Mouse (Mus musculus) left cerebral cortex, postnatal 10 days (tissue): ENCODE results near the gene Zbtb32. TPM values are rescaled to one million over a fixed set of nuclear protein-coding genes. Genes with fewer than 3 reads are reported as not detected.

Experiments used
- DNase-seq, 2 experiments: peaks; one replicate each; pipeline ENCODE4 v3.0.0; 2021 to 2022; ENCODE audit warnings: low spot score in 2 of 2, mixed read lengths in 1 of 2; ENCODE audit errors: extremely low spot score in 1 of 2
- intact Hi-C: fragments of 180-260 bp; cut with DNase I; formaldehyde crosslinking; loops from one replicate; pipeline ENCODE4 v1.15.1; 2025
- total RNA-seq, 2 experiments: library from RNA; stranded (reverse); gene quantifications; 2 replicates each; pipeline ENCODE4 v1.2.3; 2021

The Zbtb32 gene
- total RNA-seq, 2 experiments from 2014 or later: not detected

DNA sequence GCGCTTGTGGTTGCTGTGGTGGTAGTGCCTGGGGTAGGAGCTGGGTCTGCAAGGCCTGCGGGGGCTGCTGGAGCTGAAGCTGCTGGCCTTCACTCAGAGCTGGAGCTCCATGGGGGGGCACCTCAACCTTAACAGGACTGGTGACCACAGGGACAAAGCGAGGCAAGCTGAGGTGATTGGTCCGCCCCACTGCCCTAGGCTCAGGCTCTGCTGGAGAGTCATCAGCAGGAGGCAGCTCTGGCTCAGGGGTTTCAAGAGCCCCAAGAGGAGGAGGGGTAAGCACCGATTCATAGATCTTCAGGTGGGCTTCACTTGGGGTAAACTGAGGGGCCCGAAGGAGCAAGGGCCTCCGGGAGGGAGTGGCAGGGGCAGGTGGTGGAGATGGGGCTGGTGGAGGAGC is 13.5 kb downstream of the Zbtb32 start:
- intact Hi-C loops: no loop called here
- DNase-seq: no peak

DNA sequence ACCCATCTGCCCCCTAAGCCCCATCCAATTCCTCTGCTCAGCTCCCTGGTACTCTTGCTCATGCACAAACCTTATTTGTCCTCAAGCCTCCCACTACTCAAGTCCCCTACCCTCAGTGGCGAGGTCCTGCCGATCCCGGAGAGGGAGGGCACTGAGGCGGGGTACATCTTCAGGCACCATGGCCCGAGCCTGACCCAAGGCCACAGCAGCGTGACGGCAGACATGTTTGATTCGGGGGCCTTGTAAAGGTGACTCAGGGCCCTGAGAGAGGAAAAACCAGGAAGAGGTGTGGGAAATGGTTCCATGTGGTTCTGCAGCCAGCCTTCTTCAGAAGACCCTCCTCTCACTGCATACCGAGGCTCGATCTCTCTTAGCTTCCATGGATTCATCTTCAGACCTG is 14.4 kb downstream of the Zbtb32 start:
- intact Hi-C loops: no loop called here
- DNase-seq: no peak

DNA sequence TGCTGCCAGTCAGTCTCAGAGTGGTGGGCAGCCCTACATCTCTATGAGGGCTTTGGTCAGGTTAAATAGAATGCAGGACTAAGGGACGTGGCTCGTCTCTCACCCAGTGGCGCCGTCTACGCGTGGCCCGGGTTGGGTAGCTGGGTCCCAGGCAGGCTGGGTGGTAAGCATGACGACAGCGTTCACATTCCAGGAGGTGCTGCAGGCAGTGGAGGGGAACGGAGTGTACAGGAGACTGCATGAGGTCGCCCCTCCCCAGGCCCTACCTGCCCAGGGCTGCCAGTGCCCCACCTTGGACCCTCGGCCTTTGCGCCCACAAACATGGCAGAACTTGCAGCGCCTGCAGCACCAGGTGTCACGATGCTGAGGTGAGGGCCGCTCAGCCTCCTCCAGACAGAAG is 17.2 kb downstream of the Zbtb32 start:
- intact Hi-C loops: no loop called here
- no peak for DNase-seq

DNA sequence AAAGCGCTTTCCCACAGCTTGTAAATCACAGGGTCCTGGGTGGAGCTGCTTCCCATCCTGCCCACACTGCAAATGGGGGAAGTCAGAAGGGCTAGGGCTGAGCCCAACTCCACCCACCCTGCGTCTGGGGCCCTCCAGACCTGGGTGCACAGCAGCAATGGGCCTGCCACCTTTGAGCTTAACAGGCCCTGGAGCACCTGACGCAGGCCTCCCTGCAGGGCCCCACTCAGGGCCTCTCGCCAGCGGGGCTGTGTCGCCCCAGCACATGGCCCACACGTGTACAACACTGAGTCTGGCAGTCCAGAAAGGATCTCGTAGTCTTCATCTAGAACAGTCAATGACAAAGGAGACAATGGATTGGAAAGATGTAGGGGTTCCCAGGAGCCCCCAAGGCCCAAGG is 18.8 kb downstream of the Zbtb32 start:
- DNase-seq: no peak
- intact Hi-C loops: no loop called here

DNA sequence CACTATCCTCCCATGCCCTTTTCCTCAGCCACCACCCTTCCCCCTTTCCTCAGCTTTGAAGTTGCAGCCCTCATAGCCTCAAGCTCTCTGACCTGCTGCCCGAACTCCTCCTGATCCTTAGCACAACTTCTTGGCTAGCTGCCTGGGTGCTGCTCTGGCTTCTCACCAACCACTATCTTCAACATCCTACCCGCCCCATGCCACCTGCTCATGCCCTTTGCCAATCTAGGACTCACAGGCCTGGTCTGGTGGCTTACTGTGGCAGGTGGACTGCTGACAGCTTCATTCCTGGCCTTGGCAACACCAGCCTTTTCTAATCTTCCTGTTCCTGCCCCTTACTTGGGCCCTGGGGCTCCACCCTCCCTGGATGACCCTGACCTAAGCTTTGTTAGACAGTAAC is 25.7 kb downstream of the Zbtb32 start:
- DNase-seq: no peak
- intact Hi-C loops: no loop called here

DNA sequence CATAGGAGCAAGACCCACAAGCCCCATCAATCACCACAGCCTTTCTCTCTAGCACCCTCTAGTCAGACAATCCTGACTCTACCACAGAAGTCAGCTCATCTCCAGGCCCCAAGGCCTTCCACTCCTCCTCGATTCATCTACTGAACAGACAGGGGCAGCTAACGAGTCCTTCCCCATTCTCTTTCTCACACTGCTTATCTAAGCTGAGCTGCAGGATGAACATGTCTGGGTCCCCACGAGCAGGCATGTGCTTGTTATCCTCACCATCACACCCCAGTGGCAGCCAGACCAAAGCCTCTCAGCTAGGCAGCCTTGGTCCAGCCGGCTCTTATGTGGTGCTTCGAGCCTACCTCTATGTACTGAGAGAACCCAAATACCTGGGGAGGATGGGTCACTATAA is 26.3 kb downstream of the Zbtb32 start:
- DNase-seq: no peak
- intact Hi-C loops: no loop called here

DNA sequence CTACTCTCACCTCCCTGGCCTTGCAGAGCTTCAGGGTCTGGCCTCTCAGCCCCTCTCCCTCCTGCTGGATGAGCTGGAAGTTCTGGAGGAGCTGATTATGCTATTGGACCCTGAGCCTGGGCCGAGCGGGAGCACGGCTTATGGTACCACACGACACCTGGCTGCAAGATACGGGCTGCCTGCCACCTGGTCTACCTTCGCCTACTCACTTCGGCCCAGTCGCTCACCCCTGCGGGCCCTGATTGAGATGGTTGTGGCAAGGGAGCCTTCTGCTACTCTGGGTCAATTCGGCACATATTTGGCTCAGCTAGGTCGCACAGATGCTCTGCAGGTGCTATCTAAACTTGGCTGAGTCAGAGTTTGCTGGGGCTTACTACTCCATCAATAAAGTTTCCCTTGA is 31.2 kb downstream of the Zbtb32 start:
- intact Hi-C loops: no loop called here
- DNase-seq: no peak

DNA sequence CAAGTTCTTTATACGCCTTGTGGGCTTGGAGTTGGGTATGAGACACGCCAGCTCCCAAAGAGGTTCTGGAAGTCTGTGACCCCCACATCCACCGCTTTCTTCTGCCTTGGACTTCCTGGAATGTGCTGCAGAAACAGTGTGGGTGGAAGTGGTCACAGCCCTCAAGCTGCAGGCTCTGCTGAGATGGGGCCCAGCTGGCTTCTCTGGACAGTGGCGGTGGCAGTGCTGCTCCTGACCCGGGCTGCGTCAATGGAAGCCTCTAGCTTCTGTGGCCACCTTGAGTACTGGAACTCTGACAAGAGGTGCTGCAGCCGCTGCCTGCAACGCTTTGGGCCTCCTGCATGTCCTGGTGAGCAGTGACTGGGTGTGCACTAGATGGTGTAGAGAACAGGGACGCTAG is 32.7 kb downstream of the Zbtb32 start:
- DNase-seq: no peak
- intact Hi-C loops: no loop called here

DNA sequence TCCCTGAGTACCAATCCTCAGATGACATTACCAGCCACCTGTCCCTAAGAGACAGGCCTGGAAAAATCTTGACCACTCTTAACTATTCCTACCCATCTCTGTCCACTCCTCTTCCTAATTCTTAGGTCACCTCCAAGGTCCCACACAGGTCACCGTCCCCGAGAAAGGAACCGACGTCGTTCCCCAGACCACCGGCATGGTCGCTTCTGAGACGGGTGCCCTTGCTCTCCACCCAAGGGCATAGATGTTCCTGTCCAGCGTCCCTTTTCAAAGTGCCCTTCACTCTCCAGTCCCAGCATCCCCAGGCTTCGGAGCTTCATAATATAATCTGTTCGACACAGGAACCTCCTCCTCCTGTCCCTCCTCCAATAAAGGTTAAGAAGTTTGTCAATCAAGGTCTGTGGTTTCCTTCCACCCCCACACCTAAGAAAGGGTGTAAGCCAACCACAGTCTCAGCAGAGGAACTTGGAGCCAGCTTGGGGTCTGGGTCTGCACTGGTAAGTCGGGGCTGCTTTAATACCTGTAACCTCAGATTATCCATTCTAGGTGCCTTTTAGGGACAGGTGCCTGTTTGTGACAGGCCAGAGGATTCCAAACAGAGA is 33.6 kb downstream of the Zbtb32 start, which contains the start of gene Igflr1:
Igflr1 (plus strand) TSS at position 458 of the 602 bp plus-strand sequence.
- no peak for DNase-seq
- intact Hi-C loops: no loop called here

DNA sequence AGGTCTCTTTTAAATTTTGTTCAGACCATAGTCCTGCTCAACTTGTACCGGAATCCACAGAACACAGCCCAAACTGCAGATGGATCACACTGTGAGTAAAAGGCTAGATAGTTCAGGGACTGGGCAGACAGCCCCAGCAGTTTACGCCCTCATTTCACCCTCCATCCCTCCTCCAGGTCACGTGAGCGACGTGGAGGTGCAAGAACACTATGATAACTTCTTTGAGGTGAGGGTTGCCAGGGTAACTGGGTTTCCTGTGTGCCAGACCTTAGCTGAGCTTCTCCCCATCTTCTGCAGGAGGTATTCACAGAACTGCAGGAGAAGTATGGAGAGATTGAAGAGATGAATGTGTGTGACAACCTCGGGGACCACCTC is 34.8 kb downstream of the Zbtb32 start:
- no peak for DNase-seq
- intact Hi-C loops: no loop called here

DNA sequence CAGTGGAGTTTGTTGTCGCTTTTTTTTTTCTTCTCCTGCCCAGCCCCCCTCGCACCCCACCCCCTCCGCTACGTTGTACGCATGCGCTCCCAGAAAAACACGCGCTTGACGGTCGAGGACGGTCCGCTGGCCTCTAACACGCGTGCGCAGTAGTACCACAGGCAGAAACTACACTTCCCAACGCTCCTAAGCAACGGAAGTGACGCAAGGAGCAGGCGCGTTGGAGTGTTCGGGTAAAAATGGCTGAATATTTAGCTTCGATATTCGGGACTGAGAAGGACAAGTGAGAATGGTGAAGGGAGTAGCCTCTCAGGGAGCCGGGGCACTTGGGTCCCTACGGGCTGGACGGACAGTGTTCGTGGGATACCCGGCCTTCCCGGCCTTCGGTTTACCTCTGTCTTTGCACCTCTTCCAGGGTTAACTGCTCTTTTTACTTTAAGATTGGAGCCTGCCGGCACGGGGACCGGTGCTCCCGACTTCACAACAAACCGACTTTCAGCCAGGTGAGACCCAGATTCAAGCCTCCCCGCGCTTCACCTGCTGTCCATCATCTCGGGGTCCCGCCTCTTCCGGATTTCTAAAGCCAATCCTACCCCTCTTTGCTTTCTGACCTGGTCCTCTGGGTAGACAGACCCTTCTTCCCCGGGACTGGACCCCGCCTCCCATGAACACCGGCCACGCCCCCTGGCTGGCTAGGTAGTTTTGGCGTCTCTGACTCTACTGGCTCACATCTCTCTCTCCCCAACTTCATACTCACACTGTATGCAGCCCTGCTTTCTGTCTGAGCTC is 35.4 kb downstream of the Zbtb32 start, which contains the start of the genes U2af1l4, Gm49396 and Psenen:
U2af1l4 (plus strand) TSS at position 185 of the 789 bp plus-strand sequence.
Gm49396 (plus strand) TSS at position 228 of the 789 bp plus-strand sequence.
Psenen (minus strand) TSS at position 511 of the 789 bp plus-strand sequence.
- DNase-seq: peak; percentile 96 to 98
- intact Hi-C loops: no loop called here

DNA sequence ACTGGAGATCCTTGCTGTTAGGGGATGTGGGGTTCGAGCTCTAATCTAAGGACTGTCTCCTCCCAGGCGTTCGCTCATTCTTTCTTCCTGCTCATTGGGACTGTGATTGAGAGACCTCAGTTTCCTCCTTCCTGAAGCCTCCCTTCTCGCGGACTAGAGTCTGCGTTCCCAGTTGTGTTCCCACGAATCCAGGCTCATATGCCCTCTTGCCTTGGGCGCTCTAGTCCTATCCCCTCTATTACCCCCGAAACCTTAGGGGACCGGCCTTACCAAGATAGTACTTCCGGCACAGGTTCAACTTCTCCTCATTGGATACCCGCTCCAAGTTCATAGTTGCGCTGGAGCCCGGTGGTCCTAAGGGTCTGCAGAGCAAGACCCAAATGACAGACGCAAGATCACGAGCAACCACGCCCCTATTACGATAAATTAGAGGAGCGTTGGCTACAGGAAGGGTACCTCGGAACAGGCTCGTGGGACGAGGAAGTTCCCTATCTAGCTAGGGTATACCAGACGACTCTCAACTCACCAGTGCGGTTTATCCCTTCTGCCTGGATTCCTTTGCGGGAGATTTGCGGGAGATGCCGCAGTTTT is 36.1 kb downstream of the Zbtb32 start:
- intact Hi-C loops: no loop called here
- DNase-seq: peak in 1 of 2 experiments; percentile 37

DNA sequence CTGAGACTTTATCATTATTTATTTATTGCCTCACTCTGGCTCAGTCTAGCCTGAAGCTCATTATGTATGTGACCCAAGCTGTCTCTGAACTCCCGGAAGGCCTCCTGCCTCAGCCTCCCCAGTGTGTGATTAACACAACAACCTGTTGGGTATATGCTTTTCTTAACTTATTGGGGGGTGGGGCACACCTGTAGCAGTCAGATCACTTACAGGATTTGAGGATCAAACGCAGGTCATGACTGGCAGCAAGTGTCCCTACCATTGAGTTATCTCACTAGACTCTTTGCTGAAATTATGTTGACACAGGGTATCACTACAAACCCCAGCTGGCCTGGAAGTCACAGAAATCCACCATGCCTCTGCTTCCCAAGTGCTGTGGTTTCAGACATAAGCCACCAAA is 38.4 kb downstream of the Zbtb32 start:
- intact Hi-C loops: no loop called here
- DNase-seq: no peak

DNA sequence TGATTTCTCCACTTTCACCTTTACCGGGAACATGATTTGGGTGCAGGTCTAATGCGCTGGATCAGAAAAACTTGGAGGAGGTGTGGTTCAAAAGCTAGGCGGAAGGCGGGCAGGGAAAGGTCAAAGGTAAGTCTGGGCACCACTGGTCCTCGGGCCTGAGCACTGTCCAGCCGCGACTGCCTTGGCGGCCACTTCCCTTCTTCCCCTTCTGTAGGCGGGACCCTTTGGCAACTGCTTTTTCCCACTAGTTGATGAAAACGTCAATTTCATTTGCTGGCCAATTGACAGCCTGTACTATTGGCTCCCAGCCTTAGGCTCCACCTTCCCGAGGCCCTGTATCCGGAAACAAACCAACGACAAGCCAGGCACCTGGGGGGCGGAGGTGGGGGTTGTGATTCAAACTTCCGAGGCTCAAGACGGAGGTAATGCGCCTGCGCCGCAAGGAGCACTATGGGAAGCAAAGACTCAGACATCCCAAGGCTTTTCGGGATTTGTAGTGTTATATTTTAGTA is 39.2 kb downstream of the Zbtb32 start, which contains the start of gene Lin37:
Lin37 (minus strand) TSS at position 396 of the 512 bp plus-strand sequence.
- intact Hi-C loops: no loop called here
- peak; percentile 98 to 99 for DNase-seq

DNA sequence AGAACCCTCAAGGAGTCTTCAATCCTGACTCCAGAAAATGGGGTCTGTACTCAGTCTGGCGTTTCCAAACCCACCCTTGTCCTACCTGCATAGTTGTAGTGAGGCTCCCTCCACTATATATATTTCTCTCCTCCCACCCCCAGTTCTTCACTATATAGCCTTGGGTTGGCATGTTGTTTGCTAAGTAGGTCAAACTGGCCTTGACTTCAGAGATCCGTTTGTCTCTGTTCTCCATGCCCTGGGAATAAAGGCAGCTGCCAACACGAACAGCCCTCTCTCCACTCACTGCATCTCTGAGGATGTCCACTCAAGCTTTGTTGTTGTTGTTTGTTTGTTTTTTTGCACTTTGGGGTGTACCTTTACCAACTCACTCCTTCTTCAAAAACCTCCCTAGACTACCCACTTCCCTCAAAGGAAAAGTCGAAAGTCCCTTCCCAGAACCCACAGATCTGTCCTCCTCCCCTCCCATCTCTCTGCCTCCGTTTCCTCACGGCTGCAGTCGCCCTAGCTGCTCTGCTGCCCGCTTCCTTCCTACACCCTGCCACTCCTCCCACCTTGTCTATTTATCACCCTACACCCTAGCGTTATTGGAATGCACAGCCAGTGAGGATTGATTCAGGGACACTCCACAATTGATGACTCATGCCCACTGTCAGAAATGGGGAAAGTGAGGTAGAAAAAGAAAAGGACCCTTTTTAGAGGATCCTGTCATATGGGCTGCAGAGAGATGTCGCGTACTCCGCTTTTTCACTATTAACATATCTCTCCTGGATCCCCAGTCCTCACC is 39.9 kb downstream of the Zbtb32 start:
- intact Hi-C loops: no loop called here
- DNase-seq: no peak

DNA sequence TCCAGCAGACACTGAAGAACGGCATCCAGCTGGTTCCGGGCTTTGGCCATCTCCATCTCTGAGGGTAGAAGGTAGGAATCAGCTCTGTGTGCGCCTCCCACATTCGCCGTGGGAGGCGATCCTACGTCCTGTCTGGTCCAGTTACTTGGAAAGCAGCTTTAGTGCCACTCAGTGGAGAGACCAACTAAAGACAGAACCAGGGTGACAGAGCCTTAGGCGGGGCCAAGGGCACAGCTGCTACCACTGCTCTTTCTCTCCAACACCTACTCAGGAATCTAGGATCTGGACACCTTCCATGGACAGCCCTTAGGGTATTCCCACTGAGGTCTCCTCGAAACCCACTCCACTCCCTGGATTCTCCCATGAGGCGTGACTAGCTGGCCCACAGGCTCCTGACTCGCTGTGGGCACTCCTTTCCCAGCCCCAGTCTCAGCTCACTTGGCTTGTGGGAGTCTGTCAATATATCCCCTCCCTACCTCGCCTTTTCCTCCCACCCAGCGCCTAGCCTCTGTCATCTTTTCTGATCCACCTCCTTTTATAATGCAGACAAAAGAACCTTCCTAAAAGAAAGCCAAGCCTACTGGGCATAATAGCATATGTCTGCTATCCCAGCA is 40.7 kb downstream of the Zbtb32 start:
- no peak for DNase-seq
- intact Hi-C loops: no loop called here

DNA sequence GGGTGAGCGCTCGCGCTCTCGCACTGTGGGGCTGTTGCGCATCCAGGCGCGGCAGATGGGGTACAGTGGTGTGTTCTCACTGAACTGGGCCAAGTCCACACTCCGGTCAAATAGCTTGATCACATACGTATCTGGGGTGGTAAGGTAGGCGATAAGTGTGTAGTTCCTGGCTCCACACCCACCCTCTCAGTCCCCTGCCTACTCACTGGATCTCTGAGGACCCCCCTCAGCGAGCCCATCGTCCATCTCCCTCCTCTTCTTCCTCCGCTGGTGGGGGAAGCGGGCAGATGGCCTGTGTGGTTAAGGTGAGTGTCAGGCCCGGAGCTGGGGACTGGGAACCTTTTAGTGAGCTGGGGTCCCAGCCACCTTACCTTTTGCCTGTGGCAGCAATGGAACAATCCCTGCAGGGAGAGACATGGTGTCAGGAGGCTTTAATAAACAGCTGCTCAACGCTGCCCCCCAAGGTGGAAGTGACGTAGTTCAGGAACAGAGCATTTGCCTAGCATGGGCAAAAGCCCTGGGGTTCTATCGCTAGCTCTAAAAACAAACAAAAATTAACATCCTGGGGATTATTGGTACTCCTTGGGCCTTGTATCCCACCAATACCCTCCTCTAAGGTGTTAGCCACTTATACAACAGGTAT is 41.7 kb downstream of the Zbtb32 start:
- peak in 1 of 2 experiments; percentile 44 for DNase-seq
- intact Hi-C loops: no loop called here
